Mouse (Mus musculus) lung, postnatal 10 days (tissue): ENCODE measurements around the gene Olfr649.
A peak's percentile ranks its signal among the peaks of the same experiment; 100 is the strongest.

Experiments
- DNase-seq: peaks from one replicate; pipeline ENCODE4 v3.0.0; 2021

The Olfr649 gene

DNA sequence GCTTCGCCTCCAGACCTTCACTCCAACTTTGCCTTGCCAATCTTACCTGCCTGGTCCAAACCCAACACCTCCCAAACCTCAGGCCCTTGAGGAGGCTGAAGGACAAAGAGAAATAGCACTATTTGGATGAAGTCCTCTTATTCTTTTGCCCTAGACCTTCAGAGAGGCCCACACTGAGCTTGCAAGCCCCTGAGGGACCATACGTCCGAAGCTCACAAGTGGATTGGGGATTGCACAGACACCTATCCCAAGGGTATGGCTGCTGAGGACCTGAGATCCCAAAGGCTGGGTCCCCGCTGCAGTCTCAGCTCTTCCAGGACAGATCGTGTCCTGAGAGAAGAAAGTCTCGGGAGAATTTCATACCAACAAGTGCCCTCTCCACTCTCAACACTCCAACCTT lies at the start of gene Olfr649:
TSS of gene Olfr649 (minus strand) at position 101 of the 400 bp plus-strand sequence.
- no peak for DNase-seq

- DNase-seq = peak; percentile 83
Observed at GRCm38 (mm10) chr7:104244287-104245181, 48.7 kb upstream of the Olfr649 start, which contains the start of gene Trim34a. TSS of gene Trim34a (plus strand) at chr7:104244457.

- DNase-seq = no peak
Observed at GRCm38 (mm10) chr7:104243616-104244015, 47.8 kb upstream of the Olfr649 start.

DNA sequence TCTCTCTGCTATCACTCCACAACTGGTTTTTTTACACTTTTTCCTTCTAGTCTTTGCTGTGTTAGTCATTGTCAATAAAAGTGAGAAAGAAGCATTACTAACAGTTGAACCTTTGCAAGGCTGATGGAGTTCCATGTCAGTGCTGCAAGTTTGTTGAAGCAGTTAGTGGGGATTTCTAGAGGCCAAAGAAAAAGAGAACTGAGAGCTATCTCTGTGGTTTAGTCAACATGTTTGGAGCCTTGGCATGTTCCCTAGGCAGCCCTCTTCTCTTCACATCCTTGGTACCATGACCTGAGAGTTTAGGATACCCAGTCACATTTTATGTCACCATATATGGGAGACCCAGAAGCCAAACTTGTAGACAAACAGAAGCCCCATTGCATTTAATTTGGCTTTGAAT lies 45.1 kb upstream of the Olfr649 start:
- DNase-seq = no peak

DNA sequence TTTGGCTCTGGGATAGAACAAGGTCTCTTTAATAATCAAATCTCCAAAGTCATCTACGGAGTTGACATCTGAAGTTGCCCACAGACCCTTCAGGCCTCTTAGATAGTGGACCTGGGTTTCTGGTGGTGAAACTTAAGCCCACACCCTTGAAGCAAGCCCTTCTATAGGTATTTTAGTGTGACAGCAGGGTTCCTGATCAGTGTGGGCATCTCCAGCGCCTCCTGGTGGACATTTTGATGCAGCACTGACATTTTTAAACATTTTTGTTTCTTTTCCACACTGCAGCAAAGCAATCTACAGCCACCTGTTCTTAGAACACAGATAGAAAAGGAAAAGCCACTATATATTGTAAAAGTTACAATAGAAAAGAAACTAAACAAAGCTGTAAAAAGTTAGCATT lies 35.4 kb upstream of the Olfr649 start:
- peak; percentile 41 for DNase-seq

- peak; percentile 90 for DNase-seq
Observed at GRCm38 (mm10) chr7:104218701-104219569, 23.1 kb upstream of the Olfr649 start, which contains the start of gene Trim6. TSS of gene Trim6 (plus strand) at chr7:104218793.

DNA sequence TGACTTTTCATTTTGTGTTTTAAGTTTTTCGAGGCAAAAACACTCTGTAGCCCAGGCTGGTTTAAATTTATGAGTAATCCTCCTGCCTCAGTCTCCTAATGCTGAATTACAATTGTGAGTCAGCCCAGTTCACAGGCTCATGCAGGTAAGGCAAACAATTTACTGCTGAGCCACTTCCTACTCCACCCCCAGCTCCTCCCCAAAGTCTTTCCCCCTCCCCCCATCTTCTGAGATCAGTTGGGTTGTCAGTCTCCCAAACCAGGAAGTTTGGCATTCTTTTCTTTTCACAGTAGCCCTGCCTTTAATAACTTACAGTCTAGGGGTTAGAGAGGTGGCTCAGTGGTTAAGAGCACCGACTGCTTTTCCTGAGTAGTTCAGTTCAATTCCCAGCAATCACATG lies 22.1 kb upstream of the Olfr649 start:
- DNase-seq = no peak

GRCm38 (mm10) chr7:104216011-104216535 lies 20.3 kb upstream of the Olfr649 start:
- no peak for DNase-seq

- no peak for DNase-seq
Observed at GRCm38 (mm10) chr7:104206197-104206596, 10.4 kb upstream of the Olfr649 start.

- DNase-seq = peak; percentile 81
Observed at GRCm38 (mm10) chr7:104199822-104200221, 4.0 kb upstream of the Olfr649 start.

DNA sequence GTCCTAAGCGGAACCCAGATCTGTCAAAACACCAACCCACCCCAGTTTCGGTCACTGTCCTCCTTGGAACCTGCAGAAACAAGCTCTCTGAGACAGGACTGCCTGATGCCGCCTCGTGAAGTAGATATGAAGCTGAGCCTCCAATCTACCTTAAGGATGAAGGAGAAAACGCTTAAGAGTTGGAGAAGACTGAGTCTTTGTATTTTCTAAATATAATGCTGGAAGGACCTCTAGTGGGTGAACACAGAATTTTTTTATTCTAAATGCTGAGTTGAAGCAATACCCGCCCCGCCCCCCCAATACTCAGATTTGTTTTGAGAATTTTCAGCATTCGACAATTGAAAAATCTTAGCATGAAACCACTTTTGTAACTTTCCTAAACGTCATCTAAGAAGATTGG lies 4.5 kb downstream of the Olfr649 start:
- DNase-seq = no peak

DNA sequence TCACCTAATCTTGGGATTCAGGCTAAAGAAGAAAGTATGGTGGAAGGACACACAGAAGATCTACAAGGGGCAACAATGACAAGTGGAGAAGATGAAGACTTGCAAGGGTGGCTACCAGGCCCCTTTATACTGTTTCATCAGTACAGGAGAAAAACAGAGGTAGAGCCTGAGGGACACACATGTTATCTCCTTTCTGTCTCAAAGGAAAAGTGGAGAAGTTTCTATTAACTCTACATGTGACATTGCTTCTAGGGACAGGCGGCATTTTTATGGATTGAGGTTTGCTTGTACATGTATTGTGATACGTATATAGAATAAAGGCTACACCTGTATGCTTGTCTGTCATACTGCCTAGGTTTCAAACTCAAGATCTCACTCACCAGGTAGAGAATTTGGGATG lies 12.5 kb downstream of the Olfr649 start, which contains the start of gene Olfr648:
TSS of gene Olfr648 (minus strand) at position 101 of the 400 bp plus-strand sequence.
- no peak for DNase-seq

DNA sequence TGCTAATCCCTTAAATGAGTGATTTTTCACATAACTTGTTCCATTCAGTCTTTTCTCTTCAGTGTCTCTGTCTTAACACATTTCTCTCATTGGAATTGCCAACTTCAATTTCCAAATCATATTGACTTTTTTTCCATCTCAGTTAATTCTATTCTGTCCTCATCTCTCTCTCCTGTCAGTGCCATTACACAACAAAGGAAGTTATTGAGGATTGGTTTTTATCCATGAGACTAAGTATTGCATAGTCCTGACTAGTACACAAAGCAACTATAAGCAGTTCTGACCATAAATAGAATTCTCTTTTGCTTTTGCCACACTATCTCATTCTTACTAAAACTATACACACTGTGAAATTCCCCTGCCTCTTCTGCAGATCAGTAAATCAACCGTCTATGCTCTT lies 16.7 kb downstream of the Olfr649 start:
- DNase-seq = no peak

DNA sequence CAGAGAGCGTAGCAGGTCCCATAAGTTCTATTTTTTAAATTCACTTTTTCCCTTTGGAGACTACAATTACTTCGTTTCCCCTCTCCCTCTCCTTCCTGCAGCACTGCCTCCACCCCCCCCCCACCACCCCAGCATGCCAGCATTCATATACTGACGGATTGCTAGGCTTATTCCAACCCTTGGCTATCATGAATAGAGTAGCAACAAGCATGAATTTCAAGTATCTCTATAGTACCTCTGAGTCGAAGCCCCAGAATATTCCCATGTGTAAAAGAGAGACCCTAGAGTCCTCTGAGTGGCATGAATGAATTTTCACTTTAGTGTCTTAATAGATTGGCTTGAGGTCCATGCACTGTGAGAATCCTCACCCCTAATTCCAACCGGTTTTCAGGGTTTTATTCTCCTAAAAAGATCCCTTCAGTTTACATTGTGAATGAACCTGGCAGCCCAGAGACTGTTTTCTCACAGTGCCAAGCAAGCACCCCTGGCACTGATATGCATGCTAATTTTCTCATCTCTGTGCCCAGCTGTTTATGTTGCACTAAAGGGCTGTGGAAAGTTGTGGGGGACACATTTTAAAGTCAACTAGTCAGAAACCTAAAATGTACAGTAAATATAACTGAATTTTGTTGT lies 17.2 kb downstream of the Olfr649 start:
- DNase-seq = no peak

GRCm38 (mm10) chr7:104175085-104175484 lies 20.7 kb downstream of the Olfr649 start:
- no peak for DNase-seq

DNA sequence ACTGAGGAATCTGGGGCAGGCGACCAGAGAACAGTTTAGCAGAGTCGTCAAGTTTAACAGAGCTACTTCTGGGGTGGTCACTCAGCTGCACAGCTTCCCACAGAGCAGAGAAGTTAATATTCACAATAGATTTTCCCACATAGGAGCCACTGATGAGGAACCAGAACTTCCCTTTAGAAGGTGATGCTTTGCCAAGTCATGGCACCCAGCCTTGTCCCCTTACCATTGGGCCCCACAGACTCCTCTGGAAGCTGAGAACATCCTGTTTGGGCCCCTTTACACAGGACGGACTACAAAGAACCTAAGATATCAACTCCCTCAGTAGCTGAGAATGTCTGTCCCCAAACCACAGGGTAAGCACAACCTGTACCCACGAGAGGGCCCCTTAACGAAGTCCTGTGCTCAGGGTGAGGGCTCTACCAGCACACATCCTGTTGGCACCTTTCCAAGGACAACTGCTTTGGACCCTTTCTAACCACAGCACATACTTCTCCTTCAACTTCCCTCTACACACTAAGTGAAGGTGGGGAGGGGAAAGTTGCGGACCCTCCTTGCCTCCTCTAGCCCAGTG lies 26.1 kb downstream of the Olfr649 start:
- DNase-seq = no peak

- DNase-seq = no peak
Observed at GRCm38 (mm10) chr7:104167105-104167504, 28.7 kb downstream of the Olfr649 start.

DNA sequence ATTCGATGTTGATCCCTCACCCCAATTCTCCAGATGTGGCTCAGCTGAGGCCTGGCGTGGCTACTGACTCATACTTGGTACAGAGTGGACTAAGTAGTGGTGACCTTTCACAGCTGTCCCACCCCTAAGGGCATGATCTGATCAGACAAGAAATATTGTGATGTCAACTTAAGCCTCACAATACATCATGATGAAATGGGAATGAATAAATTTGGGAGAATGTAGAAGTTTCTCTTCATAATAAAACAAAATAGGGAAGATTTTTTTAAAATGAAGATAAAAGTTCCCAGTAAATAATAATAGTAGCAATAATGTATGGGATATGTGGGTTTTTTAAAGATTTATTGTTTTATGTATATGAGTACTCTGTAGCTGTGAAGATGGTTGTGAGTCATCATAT lies 45.3 kb downstream of the Olfr649 start, which contains the start of gene Ubqlnl:
TSS of gene Ubqlnl (minus strand) at position 101 of the 400 bp plus-strand sequence.
- DNase-seq = no peak

GRCm38 (mm10) chr7:104143179-104143578 lies 52.6 kb downstream of the Olfr649 start, which contains the start of gene Ubqln3:
TSS of gene Ubqln3 (minus strand) at chr7:104143279.
- no peak for DNase-seq
